Mouse (Mus musculus) cerebellum, adult (tissue): ENCODE data around the gene Igfbp7.
"Not testable (repeated sequence)": the region's sequence is repeated elsewhere in the genome, so short reads cannot be mapped to it uniquely, and the experiment has no call there.

Experiments
- ATAC-seq: cut with Nextera tagmentation; 2 replicates; pipeline ENCODE4 v1.9.2; 2017; ENCODE audit warnings: mild to moderate bottlenecking, moderate library complexity, mixed read lengths; ENCODE audit not compliant: insufficient number of reproducible peaks, low FRiP score, low TSS enrichment

Igfbp7 gene

GRCm38 (mm10) chr5:77407341-77408298, at the start of gene Igfbp7:
Gene Igfbp7, minus strand, starts transcription at chr5:77408041.
- peak; percentile 40; the same call in 1 of the 2 replicates for ATAC-seq

GRCm38 (mm10) chr5:77452103-77452502, 44.3 kb upstream of the Igfbp7 start:
- no peak for ATAC-seq

GRCm38 (mm10) chr5:77449531-77449930, 41.7 kb upstream of the Igfbp7 start:
- no peak for ATAC-seq

DNA sequence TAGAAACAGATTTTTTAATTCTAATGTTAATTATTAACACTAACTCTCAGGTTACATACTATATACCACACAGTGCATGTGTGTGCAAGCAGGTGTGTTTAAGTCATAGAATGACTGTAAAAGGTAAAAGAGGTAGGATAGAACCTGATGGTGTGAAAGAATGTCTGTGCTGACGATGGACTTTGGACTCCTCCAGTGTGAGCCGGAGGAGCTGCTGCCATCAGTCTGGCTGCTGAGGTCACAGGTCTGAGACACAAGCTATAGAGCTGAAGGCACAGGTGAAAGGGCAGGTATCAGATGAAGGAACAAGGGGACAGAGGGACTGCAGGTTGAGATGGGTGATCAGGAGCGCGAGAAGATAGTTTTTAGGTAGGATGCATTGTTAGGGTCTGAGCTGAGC, 37.6 kb upstream of the Igfbp7 start:
- no peak for ATAC-seq

DNA sequence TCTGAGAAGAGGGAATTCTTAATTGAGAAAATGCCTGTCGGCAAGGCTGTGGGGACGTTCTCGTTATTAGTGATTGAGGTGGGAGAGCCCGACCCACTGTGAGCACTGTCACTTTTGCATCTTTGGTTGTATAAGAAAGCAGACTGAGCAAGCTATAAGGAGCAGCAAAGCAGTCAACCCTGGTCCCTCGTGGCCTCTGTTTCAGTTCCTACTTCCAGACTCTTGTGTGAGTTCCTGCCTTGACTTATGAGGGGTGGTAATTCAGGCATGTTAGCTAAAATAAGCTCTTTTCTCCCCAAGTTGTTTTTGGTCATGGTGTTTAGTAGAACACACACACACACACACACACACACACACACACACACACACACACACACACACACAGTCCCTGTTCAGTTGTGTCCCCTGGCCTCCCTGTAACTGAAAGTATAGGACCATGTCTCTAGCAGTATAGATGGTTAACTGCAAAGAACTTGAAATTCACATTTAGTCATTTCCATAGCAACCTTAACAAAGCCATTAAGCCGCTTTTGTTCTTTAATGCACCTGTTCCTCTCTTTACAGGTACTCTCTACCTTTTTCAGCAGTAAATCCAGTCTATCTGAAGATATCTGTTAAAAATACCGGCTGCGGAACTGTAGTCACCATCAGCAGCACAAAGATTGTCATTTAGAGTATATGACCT, 36.2 kb upstream of the Igfbp7 start:
- ATAC-seq: no peak

GRCm38 (mm10) chr5:77442856-77443623, 35.2 kb upstream of the Igfbp7 start:
- ATAC-seq: no peak

GRCm38 (mm10) chr5:77436308-77436707, 28.5 kb upstream of the Igfbp7 start:
- ATAC-seq: no peak

- ATAC-seq: no peak
Measured at GRCm38 (mm10) chr5:77434060-77434459, 26.2 kb upstream of the Igfbp7 start.

DNA sequence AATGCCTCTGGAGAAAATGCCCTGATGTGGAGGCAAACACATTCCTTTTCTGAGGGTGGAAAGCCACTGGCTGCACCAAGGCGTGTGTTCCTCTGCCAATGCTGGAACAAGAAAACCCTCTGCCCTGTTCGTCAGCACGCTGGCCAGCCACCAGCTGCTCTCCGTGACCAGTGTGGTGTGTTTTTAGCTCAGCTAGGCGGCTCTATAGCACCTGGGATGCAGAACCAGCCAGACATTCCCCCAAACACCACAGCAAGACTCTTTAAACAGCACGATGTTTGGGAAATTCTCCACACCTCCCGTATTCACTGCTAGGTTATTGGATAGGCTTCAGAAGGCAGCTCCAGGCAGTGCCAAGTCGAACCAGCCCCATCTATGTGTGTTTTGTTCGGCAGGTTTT, 25.7 kb upstream of the Igfbp7 start:
- ATAC-seq: no peak

- no peak for ATAC-seq
Measured at GRCm38 (mm10) chr5:77433119-77433518, 25.3 kb upstream of the Igfbp7 start.

GRCm38 (mm10) chr5:77432446-77432845, 24.6 kb upstream of the Igfbp7 start:
- no peak for ATAC-seq

- ATAC-seq: no peak
Measured at GRCm38 (mm10) chr5:77431068-77431467, 23.2 kb upstream of the Igfbp7 start.

- no peak for ATAC-seq
Measured at GRCm38 (mm10) chr5:77430471-77430870, 22.6 kb upstream of the Igfbp7 start.

DNA sequence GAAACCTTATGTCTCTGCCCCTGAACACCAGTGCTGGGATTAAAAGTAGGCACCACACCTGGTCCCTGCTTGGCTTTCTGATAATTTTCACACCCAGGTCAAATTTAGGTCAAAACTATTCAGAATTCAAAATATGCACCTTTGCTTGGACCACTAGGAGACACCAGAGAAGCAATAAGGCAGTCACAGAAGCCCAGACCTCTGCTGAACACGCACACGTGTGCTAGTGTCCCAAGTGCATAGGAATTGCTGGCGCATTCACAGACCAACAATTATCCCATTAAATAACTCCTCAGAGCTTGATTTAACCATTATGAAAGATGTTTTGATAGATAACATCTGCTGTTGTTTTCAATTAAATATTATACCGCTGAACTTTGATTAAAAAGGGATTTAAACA, 22.2 kb upstream of the Igfbp7 start:
- no peak for ATAC-seq

GRCm38 (mm10) chr5:77428526-77428925, 20.7 kb upstream of the Igfbp7 start:
- no peak for ATAC-seq

- no peak for ATAC-seq
Measured at GRCm38 (mm10) chr5:77427986-77428385, 20.1 kb upstream of the Igfbp7 start.

DNA sequence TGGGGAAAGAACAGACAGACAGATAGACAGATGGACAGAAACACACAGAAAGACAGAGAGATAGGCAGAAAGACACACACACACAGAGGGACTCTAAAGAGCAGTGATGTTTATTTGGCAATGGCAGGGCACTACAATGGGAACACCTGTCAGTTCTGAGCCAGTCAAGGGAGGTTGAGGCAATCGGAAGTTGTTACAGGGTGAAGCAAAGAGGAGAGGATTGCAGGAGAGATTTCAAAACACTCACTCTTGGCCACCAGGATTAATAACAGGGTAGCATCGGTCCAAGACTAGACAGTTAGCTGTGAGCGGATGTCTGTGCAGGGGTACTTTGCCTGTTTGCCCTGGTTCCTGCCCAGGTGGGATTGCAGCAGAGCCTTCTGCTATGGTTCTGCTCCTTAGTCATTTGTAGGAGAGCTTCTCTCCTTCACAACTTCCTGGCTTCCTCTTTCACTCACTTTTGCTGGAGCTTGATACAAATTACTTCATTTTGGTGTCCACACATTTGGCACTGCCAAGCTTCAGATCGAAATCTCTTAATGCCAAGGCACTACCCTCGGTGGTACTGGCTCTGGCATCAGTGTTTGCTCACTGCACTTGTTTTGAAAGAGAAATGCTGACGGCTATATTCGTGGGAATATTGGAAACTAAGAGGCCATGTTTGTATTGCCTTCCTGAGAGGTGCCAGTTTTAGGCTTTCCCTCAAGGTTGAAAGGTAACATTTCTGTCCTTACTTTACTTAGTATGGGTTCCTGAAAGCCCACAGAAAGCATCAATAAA, 18.1 kb upstream of the Igfbp7 start:
- no peak for ATAC-seq

DNA sequence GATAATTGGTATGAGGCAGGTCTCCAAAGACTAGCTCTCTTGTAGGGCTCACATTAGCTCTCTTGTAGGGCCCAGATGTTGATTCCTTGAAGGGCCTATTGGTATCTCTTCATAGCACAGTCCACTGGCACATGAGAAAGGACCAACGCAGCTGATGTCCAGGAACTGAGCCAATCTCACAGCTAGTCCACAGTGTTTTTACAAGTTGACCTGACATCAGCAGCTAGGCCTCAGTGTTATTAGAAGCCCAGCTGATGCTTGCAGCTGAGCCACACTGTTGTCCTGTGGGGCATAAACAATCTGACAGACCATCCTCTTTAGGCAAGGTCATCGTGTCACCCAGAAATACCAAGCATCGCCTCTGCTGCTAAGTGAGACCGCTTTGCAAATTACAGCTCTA, 11.7 kb upstream of the Igfbp7 start:
- ATAC-seq: not testable (repeated sequence)

DNA sequence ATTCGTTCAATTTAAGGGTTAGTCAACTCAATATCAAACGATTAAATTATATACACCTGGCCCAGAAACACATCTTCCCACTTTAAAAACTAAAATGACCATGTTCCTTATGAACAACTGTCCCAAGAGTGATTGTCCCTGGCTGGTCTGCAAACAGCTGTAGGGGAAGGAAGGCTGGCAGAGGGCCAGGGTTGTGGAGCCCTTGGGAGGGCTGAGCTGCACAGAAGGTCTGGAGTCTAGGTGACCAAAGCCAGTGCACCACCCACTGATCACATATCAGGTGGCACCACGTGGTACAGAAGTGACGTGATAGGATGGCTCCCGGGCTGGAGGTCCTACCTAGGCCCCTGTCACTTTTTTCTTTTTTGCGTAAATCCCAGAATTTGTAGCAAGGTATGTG, 8.2 kb upstream of the Igfbp7 start:
- no peak for ATAC-seq

DNA sequence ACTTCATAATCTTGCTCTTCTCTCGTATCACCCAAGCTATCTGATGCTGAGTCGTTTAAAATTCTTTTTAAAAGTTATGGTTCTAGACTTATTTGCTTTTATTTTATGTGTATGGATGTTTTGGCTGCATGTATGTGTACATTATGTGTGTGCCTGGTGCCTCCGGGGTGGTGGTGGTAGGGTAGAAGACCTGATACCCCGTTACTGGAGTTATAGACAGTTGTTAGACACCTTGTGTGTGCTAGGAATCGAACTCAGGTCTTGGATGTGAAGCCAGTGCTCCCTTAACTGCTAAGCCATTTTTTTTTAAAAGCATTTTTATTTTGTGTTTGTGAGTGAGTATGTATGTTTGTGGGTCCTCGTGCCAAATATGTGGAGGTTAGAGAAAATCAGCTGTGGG, 689 bp upstream of the Igfbp7 start:
- no peak for ATAC-seq
